Mouse (Mus musculus) heart, embryonic 16.5 days (tissue): ENCODE data around the gene Slc31a2. TPM values are rescaled to one million over a fixed set of nuclear protein-coding genes. Genes with fewer than 3 reads are reported as not detected.
A peak's percentile ranks its signal among the peaks of the same experiment; 100 is the strongest.

Experiments used
- ATAC-seq: fragments of 200-750 bp; cut with Nextera tagmentation; replicated peaks from 2 replicates; pipeline ENCODE4 v1.8.0; 2017; ENCODE audit warnings: moderate number of reproducible peaks; ENCODE audit not compliant: insufficient read depth, low FRiP score; ENCODE audit errors: extremely low read depth
- H3K27ac ChIP-seq: fragments of 300-500 bp; sonication (generic); 2 replicates; pipeline ENCODE4 v1.5.1; 2014; ENCODE audit warnings: mild to moderate bottlenecking, low read length, control low read depth, moderate library complexity
- H3K27me3 ChIP-seq: fragments of 300-500 bp; sonication (generic); 2 replicates; pipeline ENCODE4 v1.6.1; 2014; ENCODE audit warnings: low read length, mixed read lengths; ENCODE audit not compliant: control insufficient read depth, insufficient read depth
- H3K36me3 ChIP-seq: fragments of 300-500 bp; sonication (generic); 2 replicates; pipeline ENCODE4 v1.6.1; 2014; ENCODE audit not compliant: control insufficient read depth, insufficient read depth
- H3K4me1 ChIP-seq: fragments of 300-500 bp; sonication (generic); 2 replicates; pipeline ENCODE4 v1.6.1; 2014; ENCODE audit warnings: low read length, mixed read lengths; ENCODE audit not compliant: control insufficient read depth, insufficient read depth
- H3K4me2 ChIP-seq: fragments of 300-500 bp; sonication (generic); 2 replicates; pipeline ENCODE4 v1.6.1; 2014; ENCODE audit warnings: low read depth, mild to moderate bottlenecking, control low read depth, low read length
- H3K4me3 ChIP-seq: fragments of 300-500 bp; sonication (generic); 2 replicates; pipeline ENCODE4 v1.5.1; 2014; ENCODE audit warnings: mild to moderate bottlenecking, control low read depth, low read length
- H3K9ac ChIP-seq: fragments of 300-500 bp; sonication (generic); 2 replicates; pipeline ENCODE4 v1.6.1; 2014; ENCODE audit warnings: low read length, control low read depth
- H3K9me3 ChIP-seq: fragments of 300-500 bp; sonication (generic); replicated peaks from 2 replicates; pipeline ENCODE4 v1.6.1; 2016; ENCODE audit warnings: low read length; ENCODE audit not compliant: control insufficient read depth
- WGBS: fragments of 180-500 bp; shearing (Covaris S2); extraction: QIAGEN DNeasy Blood & Tissue Kit; methylation state at CpG from one replicate; pipeline ENCODE4 v1.1.7; 2014; 5-methylcytosine and 5-hydroxymethylcytosine counted together
- polyA plus RNA-seq: library from polyadenylated mRNA; unstranded; fragments of >200 nt; fragmentation: Nextera tagmentation; extraction: Ambion mirVana; gene quantifications from 2 replicates; pipeline ENCODE4 v1.2.1, GENCODE M21; 2015

The Slc31a2 gene
- polyA plus RNA-seq, 1 experiment from 2014 or later, result 23.8 TPM

DNA sequence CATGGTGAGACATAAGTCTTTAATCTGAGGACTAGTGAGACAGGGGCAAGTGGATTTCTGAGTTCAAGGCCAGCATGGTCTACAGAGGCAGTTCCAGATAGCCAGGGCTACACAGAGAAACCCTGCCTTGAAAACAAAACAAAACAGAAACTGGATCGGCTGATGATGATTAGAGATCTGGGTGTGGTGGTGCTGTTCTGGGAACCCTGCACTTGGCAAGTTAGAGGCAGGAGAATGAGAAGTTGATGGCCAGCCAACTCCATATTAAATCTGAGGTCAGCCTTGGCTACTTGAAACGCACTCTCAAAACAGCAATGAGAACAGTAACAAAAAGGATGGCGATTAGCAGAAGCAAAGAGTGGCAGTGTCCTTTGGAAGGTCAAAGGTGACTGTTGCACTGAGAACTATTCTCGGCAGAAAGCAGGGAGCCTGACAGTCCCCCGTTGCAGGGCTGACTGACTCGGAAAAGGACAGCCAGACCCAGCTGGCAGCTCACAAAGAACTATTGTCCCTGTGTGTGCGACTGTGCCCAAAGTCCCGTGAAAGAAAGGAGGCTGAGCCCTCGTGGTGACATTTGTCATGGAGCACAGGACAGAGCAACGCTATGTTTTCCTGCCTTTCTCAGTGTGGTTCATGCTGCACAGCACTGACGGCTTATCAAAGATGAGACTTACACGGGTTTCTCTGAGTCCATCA is 12.6 kb downstream of the Slc31a2 start:
- no peak overlapping the region for H3K4me2 ChIP-seq
- 0 out of 2 replicates have a peak, but pooled peaks cover 2% of the 10 kb centered on the region for H3K4me1 ChIP-seq
- H3K36me3 ChIP-seq, result no peaks in the 10 kb centered on the region
- H3K9me3 ChIP-seq, result no peaks in the 10 kb centered on the region
- WGBS, result 27% methylated on average over 12 of the region's 12 CpGs
- H3K4me3 ChIP-seq, result no peak overlapping the region
- ATAC-seq, result no peak
- no peak overlapping the region for H3K9ac ChIP-seq
- no peak overlapping the region for H3K27ac ChIP-seq
- H3K27me3 ChIP-seq, result no peaks in the 10 kb centered on the region

DNA sequence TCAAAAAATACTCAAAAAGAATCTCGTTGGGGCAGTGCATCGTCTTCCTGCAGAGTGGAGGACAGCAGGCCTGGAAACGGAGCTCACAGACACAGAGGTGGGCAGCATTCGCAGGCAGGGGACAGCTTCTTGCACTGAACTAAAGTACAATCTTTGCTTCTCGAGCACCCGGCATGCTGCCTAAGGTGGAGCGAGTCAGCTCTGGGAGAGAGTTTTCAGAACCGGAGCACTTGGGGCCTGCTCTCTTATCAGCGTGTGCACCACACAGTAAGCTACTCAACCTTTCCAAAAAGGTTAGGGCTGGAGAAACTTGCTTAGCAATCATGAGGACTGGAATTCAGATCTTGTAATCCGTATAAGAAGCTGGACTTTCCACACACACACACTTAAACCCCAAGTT is 14.3 kb downstream of the Slc31a2 start:
- no peaks in the 10 kb centered on the region for H3K9me3 ChIP-seq
- H3K4me2 ChIP-seq, result no peak overlapping the region
- H3K4me3 ChIP-seq, result no peak overlapping the region
- 0 out of 2 replicates have a peak, but pooled peaks cover 2% of the 10 kb centered on the region for H3K4me1 ChIP-seq
- no peaks in the 10 kb centered on the region for H3K27me3 ChIP-seq
- no peak overlapping the region for H3K9ac ChIP-seq
- no peaks in the 10 kb centered on the region for H3K36me3 ChIP-seq
- 58% methylated on average over 10 of the region's 10 CpGs for WGBS
- ATAC-seq, result no peak
- H3K27ac ChIP-seq, result no peak overlapping the region

DNA sequence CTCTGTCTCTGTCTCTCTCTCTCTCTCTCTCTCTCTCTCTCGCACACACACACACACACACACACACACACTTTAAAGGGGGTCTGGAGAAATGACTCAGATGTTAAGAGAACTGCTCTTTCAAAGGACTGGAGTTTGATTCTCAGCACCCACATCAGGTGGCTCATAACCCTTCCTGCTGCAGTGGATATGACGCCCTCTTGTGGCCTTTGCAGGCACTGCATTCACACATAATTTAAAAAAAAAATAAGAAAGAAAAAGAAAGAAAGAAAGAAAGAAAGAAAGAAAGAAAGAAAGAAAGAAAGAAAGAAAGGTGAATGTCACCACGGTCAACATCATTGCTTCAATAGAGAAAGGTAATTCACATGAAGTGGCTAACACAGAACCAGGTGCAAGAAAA is 14.9 kb downstream of the Slc31a2 start:
- no peaks in the 10 kb centered on the region for H3K9me3 ChIP-seq
- no peak for ATAC-seq
- no peak overlapping the region for H3K4me2 ChIP-seq
- WGBS, result 64% methylated on average over 3 of the region's 3 CpGs
- no peak overlapping the region for H3K27ac ChIP-seq
- H3K4me3 ChIP-seq, result no peak overlapping the region
- H3K9ac ChIP-seq, result no peak overlapping the region
- H3K36me3 ChIP-seq, result no peaks in the 10 kb centered on the region
- H3K4me1 ChIP-seq, result 0 out of 2 replicates have a peak, but pooled peaks cover 2% of the 10 kb centered on the region
- no peaks in the 10 kb centered on the region for H3K27me3 ChIP-seq

DNA sequence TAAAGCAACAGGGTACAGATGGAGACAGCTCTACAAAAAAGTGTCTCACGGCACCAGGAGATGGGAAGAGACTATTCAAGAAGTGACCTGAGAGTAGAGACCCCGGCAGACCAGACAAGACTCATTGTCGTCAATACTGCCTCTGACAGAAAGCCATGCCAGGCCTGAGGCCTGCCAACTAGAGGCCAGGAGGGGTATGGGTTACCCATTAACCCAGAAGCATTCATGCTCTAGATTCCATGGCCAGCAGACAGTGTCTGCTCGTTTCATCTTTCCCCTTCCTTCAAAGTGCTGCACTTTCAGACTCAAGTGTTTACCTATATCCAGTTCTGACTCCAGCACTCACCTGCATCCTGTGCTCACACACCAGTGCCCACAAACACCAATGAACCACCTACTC is 15.7 kb downstream of the Slc31a2 start:
- 84% methylated on average over 4 of the region's 4 CpGs for WGBS
- ATAC-seq, result no peak
- Histone ChIP-seq H3K36me3 (no peaks in the 10 kb centered on the region), H3K4me2 (no peak overlapping the region), H3K4me1 (0 out of 2 replicates have a peak, but pooled peaks cover 2% of the 10 kb centered on the region), H3K4me3 (no peak overlapping the region), H3K9me3 (no peaks in the 10 kb centered on the region), H3K9ac (no peak overlapping the region), H3K27me3 (no peaks in the 10 kb centered on the region), H3K27ac (no peak overlapping the region)

DNA sequence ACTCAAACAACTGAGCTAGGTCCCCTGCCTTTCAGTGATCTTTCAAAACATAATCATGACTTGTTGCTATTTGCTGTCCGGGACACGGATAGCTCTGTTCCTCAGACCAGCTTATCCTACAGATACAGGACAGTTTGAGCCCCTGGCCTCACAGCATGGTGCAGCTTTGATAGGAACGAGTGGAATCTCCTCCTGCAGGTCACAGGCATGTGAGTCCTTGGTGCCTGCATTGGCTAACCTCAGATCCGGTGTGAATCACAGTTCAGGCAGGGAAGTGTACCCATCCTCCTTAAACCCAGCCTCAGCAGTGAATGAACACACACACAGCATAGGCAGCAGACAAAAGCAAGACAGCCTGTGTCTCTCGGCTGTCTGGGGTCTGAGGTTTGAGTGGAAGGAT is 19.0 kb downstream of the Slc31a2 start:
- ATAC-seq, result no peak
- Histone ChIP-seq H3K27ac (no peak overlapping the region), H3K9me3 (no peaks in the 10 kb centered on the region), H3K36me3 (no peaks in the 10 kb centered on the region), H3K4me2 (no peak overlapping the region), H3K27me3 (no peaks in the 10 kb centered on the region), H3K4me1 (0 out of 2 replicates have a peak, but pooled peaks cover 2% of the 10 kb centered on the region), H3K4me3 (no peak overlapping the region), H3K9ac (no peak overlapping the region)
- 37% methylated on average over 5 of the region's 5 CpGs for WGBS

DNA sequence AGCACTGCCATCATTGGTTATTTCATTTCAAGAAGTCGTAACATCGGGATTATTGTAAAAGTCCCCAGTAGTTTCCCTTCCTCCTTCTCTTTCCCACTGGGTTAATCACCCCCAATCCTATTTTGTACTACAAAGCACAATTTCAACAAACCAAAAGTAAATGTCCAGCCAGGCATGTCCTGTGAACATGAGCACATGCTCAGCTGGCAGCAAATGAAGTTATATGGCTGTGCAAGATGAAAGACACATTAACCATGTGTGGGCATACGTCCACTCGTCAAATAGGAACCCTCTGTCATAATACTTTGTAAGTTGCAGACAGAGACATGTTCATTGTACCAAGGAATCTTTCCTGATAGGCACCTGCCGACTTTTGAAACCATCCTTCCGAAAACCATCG is 20.6 kb downstream of the Slc31a2 start:
- Histone ChIP-seq H3K4me3 (no peak overlapping the region), H3K9ac (no peak overlapping the region), H3K4me2 (no peak overlapping the region), H3K9me3 (no peaks in the 10 kb centered on the region), H3K36me3 (no peaks in the 10 kb centered on the region), H3K27ac (no peak overlapping the region), H3K4me1 (peaks cover 10% of the 10 kb centered on the region), H3K27me3 (no peaks in the 10 kb centered on the region)
- WGBS, result 88% methylated on average over 7 of the region's 7 CpGs
- ATAC-seq, result no peak

DNA sequence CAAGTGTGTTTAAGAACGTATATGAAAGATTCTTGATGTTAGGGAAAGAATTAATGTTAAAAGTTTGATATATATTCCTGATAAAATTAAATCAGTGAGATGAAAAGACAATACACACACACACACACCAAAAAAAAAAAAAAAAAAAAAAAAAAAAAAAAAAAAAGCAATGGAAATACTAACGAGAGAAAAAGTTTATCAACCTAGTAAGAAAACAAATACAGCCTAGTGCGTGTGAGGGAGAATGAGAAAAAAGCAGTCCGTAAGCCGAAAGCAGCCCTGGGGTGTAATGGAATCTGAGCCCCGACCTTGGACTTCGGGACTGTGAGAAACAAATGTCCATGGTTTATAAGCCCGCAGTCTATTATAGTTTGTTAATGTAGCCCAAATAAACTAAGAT is 23.2 kb downstream of the Slc31a2 start:
- Histone ChIP-seq H3K4me2 (no peak overlapping the region), H3K4me1 (peaks cover 28% of the 10 kb centered on the region), H3K9ac (no peak overlapping the region), H3K27me3 (no peaks in the 10 kb centered on the region), H3K27ac (no peak overlapping the region), H3K36me3 (no peaks in the 10 kb centered on the region), H3K4me3 (no peak overlapping the region), H3K9me3 (no peaks in the 10 kb centered on the region)
- WGBS, result 73% methylated on average over 8 of the region's 8 CpGs
- no peak for ATAC-seq

DNA sequence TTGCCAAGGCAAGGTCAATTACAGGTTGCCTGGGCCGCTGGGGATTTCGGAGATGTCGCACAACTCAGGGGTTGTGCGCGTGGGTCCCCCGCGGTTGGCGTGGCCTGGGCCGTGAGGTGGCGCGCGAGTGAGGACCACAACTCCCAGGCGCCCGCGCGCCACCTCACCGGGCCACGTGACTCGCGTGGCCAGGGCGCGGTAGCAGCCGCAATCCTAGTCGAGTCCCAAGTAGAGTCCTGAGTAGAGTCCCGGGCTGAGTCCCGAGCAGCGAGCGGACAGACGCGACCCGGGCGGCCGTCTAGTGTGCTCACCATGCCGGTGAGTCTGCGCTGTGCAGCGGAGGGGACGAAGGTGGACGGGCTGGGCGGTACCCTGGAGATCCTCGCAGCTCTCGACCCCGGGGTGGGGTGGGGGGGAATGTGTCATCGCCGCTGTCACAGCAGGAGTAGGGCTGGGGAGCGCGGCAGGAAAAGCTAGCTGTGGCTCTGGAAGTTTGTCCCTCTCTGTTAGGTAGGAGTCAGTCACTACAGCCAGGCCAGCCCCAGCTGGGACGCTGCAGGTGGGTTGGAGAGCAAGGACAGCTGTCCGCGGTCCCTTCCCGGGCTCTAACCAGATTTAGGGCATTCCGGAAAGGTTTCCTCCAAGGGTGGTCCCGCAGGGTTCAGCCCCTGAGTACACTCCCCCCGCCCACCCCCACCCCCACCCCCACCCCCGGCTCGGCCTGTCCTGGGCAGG is 24.1 kb downstream of the Slc31a2 start:
- Histone ChIP-seq H3K9me3 (no peaks in the 10 kb centered on the region), H3K27me3 (no peaks in the 10 kb centered on the region), H3K27ac (peak overlapping the region; percentile 89), H3K36me3 (no peaks in the 10 kb centered on the region), H3K4me3 (peak overlapping the region; percentile 92), H3K9ac (peak overlapping the region; percentile 91), H3K4me1 (peaks cover 28% of the 10 kb centered on the region), H3K4me2 (peak overlapping the region; percentile 86)
- peak; percentile 86 for ATAC-seq
- WGBS, result under 1% methylated on average over 55 of the region's 55 CpGs
